Mouse (Mus musculus) cerebellum, adult 11-12 months (tissue): Measurements from ENCODE around the gene 2410004B18Rik.

Experiments used
- DNase-seq: peaks from one replicate; pipeline ENCODE4 v3.0.0; 2022

The 2410004B18Rik gene

GRCm38 (mm10) chr3:145929525-145930400 is 8.1 kb upstream of the 2410004B18Rik start:
- DNase-seq = no peak

GRCm38 (mm10) chr3:145933845-145934244 is 4.0 kb upstream of the 2410004B18Rik start:
- no peak for DNase-seq

GRCm38 (mm10) chr3:145938405-145939349 is 863 bp downstream of the 2410004B18Rik start:
- DNase-seq = peak; percentile 49

GRCm38 (mm10) chr3:145939402-145939801 is 1.6 kb downstream of the 2410004B18Rik start:
- DNase-seq = no peak

GRCm38 (mm10) chr3:145939971-145940370 is 2.2 kb downstream of the 2410004B18Rik start:
- no peak for DNase-seq

- peak; percentile 25 for DNase-seq
These were observed 4.2 kb downstream of the 2410004B18Rik start for GRCm38 (mm10) chr3:145941971-145942370.

- no peak for DNase-seq
These were observed 6.5 kb downstream of the 2410004B18Rik start for GRCm38 (mm10) chr3:145944348-145944747.

- DNase-seq = no peak
These were observed 8.1 kb downstream of the 2410004B18Rik start for GRCm38 (mm10) chr3:145945904-145946303.

GRCm38 (mm10) chr3:145946654-145947053 is 8.8 kb downstream of the 2410004B18Rik start:
- DNase-seq = no peak

GRCm38 (mm10) chr3:145947539-145948204 is 9.9 kb downstream of the 2410004B18Rik start:
- no peak for DNase-seq

GRCm38 (mm10) chr3:145950034-145950814 is 12.4 kb downstream of the 2410004B18Rik start:
- DNase-seq = no peak

- DNase-seq = no peak
These were observed 13.0 kb downstream of the 2410004B18Rik start for GRCm38 (mm10) chr3:145950815-145951130.

GRCm38 (mm10) chr3:145951287-145952165 is 13.7 kb downstream of the 2410004B18Rik start:
- no peak for DNase-seq

GRCm38 (mm10) chr3:145952945-145953344 is 15.1 kb downstream of the 2410004B18Rik start:
- no peak for DNase-seq

- no peak for DNase-seq
These were observed 15.6 kb downstream of the 2410004B18Rik start for GRCm38 (mm10) chr3:145953411-145953810.

- no peak for DNase-seq
These were observed 22.0 kb downstream of the 2410004B18Rik start for GRCm38 (mm10) chr3:145959824-145960223.

GRCm38 (mm10) chr3:145962411-145962810 is 24.6 kb downstream of the 2410004B18Rik start:
- DNase-seq = no peak

- no peak for DNase-seq
These were observed 25.5 kb downstream of the 2410004B18Rik start for GRCm38 (mm10) chr3:145963101-145964017.

GRCm38 (mm10) chr3:145964018-145964387 is 26.2 kb downstream of the 2410004B18Rik start:
- DNase-seq = no peak

GRCm38 (mm10) chr3:145964473-145964872 is 26.7 kb downstream of the 2410004B18Rik start:
- DNase-seq = no peak
